Mouse (Mus musculus) heart, postnatal 0 days (tissue): ENCODE data around the gene Slc2a3. TPM values are rescaled to one million over a fixed set of nuclear protein-coding genes. Genes with fewer than 3 reads are reported as not detected.

Source experiments
- ATAC-seq: fragments of 200-750 bp; cut with Nextera tagmentation; 2 replicates; pipeline ENCODE4 v1.8.0; 2017; ENCODE audit warnings: low read depth, moderate number of reproducible peaks, moderate library complexity; ENCODE audit not compliant: insufficient read depth
- DNase-seq: peaks from one replicate; pipeline ENCODE4 v3.0.0-alpha.2; 2016; ENCODE audit warnings: low spot score
- H3K27ac ChIP-seq: fragments of 300-500 bp; sonication (generic); 2 replicates; pipeline ENCODE4 v1.5.1; 2014; ENCODE audit warnings: low read depth, mild to moderate bottlenecking
- H3K27me3 ChIP-seq: fragments of 300-500 bp; sonication (generic); 2 replicates; pipeline ENCODE4 v1.6.1; 2014; ENCODE audit warnings: low read length, mixed read lengths; ENCODE audit not compliant: control insufficient read depth, insufficient read depth
- H3K36me3 ChIP-seq: fragments of 300-500 bp; sonication (generic); replicated peaks from 2 replicates; pipeline ENCODE4 v1.6.1; 2014; ENCODE audit warnings: low read length, mixed read lengths; ENCODE audit not compliant: control insufficient read depth, insufficient read depth
- H3K4me1 ChIP-seq: fragments of 300-500 bp; sonication (generic); 2 replicates; pipeline ENCODE4 v1.6.1; 2014; ENCODE audit warnings: antibody characterized with exemption; ENCODE audit not compliant: control insufficient read depth, insufficient read depth
- H3K4me2 ChIP-seq: fragments of 300-500 bp; sonication (generic); 2 replicates; pipeline ENCODE4 v1.6.1; 2014; ENCODE audit warnings: low read depth, mild to moderate bottlenecking, low read length, moderate library complexity
- H3K4me3 ChIP-seq: fragments of 300-500 bp; sonication (generic); 2 replicates; pipeline ENCODE4 v1.5.1; 2014; ENCODE audit warnings: low read depth, low read length
- H3K9ac ChIP-seq: fragments of 300-500 bp; sonication (generic); replicated peaks from 2 replicates; pipeline ENCODE4 v1.6.1; 2014; ENCODE audit warnings: low read depth, low read length, mixed read lengths
- H3K9me3 ChIP-seq: fragments of 300-500 bp; sonication (generic); replicated peaks from 2 replicates; pipeline ENCODE4 v1.6.1; 2016; ENCODE audit warnings: low read length; ENCODE audit not compliant: control insufficient read depth
- CTCF ChIP-seq: IDR thresholded peaks from 2 replicates; pipeline ENCODE4 v1.5.1; 2016; ENCODE audit warnings: antibody characterized with exemption, control low read depth, low read depth
- EP300 ChIP-seq: IDR thresholded peaks from 2 replicates; pipeline ENCODE4 v1.6.1; 2016; ENCODE audit warnings: antibody characterized with exemption, low read depth
- WGBS: fragments of 180-500 bp; shearing (Covaris S2); extraction: QIAGEN DNeasy Blood & Tissue Kit; methylation state at CpG from one replicate; pipeline ENCODE4 v1.1.7; 2014; 5-methylcytosine and 5-hydroxymethylcytosine counted together
- polyA plus RNA-seq: library from polyadenylated mRNA; unstranded; fragments of >200 nt; fragmentation: Nextera tagmentation; extraction: Ambion mirVana; gene quantifications from 2 replicates; pipeline ENCODE4 v1.2.1, GENCODE M21; 2015
- total RNA-seq: library from RNA; depleted of rRNA; stranded (reverse); fragments of >200 nt; gene quantifications from 2 replicates; pipeline ENCODE4 v1.2.3, GENCODE M21; 2014; ENCODE audit warnings: low replicate concordance; rRNA removed

Slc2a3 gene
- total RNA-seq (21.4 and 21.6 TPM in 2 replicates), polyA plus RNA-seq (1.7 and 1.8 TPM in 2 replicates)

GRCm38 (mm10) chr6:122801301-122801800 is at the start of gene Slc2a3:
Gene Slc2a3 (minus strand): TSS chr6:122801640.
- WGBS: 1% methylated on average over 42 of the region's 46 CpGs
- peaks cover 10% of the 10 kb centered on the region; the same call in 1 of the 2 replicates for H3K4me1 ChIP-seq
- ATAC-seq (peak; percentile 59), DNase-seq (peak; percentile 31)
- no peaks in the 10 kb centered on the region for H3K9me3 ChIP-seq
- no peaks in the 10 kb centered on the region for H3K36me3 ChIP-seq
- H3K4me3 ChIP-seq: peak within 1 kb of the TSS; percentile 53
- H3K4me2 ChIP-seq: peak within 1 kb of the TSS; percentile 90
- TF ChIP-seq EP300 (no peak), CTCF (no peak)
- peak within 1 kb of the TSS; percentile 18 for H3K27ac ChIP-seq
- H3K9ac ChIP-seq: peak within 1 kb of the TSS; percentile 57
- no peaks in the 10 kb centered on the region for H3K27me3 ChIP-seq

GRCm38 (mm10) chr6:122843759-122844158 is 42.3 kb upstream of the Slc2a3 start:
- Histone ChIP-seq H3K36me3 (peaks cover 67% of the 10 kb centered on the region), H3K27me3 (no peaks in the 10 kb centered on the region), H3K9me3 (no peaks in the 10 kb centered on the region), H3K4me1 (no peaks in the 10 kb centered on the region), H3K27ac (no peak overlapping the region), H3K9ac (no peak overlapping the region), H3K4me3 (no peak overlapping the region), H3K4me2 (no peak overlapping the region)
- no peak for ATAC-seq
- WGBS: 84% methylated on average over 6 of the region's 6 CpGs
- no peak for DNase-seq
- TF ChIP-seq CTCF: no peak
- no peak for TF ChIP-seq EP300

- no peak for TF ChIP-seq CTCF
- TF ChIP-seq EP300: no peak
- Histone ChIP-seq H3K4me1 (no peaks in the 10 kb centered on the region), H3K9me3 (no peaks in the 10 kb centered on the region; the same call in 1 of the 2 replicates), H3K27ac (no peak overlapping the region), H3K9ac (no peak overlapping the region), H3K4me3 (no peak overlapping the region), H3K36me3 (peaks cover 95% of the 10 kb centered on the region), H3K27me3 (no peaks in the 10 kb centered on the region), H3K4me2 (no peak overlapping the region)
- WGBS: 89% methylated on average over 5 of the region's 5 CpGs
- DNase-seq (no peak), ATAC-seq (no peak)
Observed at GRCm38 (mm10) chr6:122837539-122837938, 36.1 kb upstream of the Slc2a3 start.

- H3K4me2 ChIP-seq: no peak overlapping the region
- no peaks in the 10 kb centered on the region for H3K4me1 ChIP-seq
- 97% methylated on average over 3 of the region's 3 CpGs for WGBS
- H3K27me3 ChIP-seq: no peaks in the 10 kb centered on the region
- no peak for ATAC-seq
- TF ChIP-seq EP300 (no peak), CTCF (0 out of 2 replicates have a peak, but pooled peaks have one; percentile 4)
- no peak overlapping the region for H3K27ac ChIP-seq
- no peaks in the 10 kb centered on the region; the same call in 1 of the 2 replicates for H3K9me3 ChIP-seq
- no peak overlapping the region for H3K9ac ChIP-seq
- H3K36me3 ChIP-seq: peaks cover 98% of the 10 kb centered on the region
- DNase-seq: no peak
- H3K4me3 ChIP-seq: no peak overlapping the region
Observed at GRCm38 (mm10) chr6:122836974-122837373, 35.5 kb upstream of the Slc2a3 start.

- peaks cover 96% of the 10 kb centered on the region for H3K36me3 ChIP-seq
- TF ChIP-seq EP300 (no peak), CTCF (peak; percentile 67)
- WGBS: 59% methylated on average over 4 of the region's 4 CpGs
Observed at GRCm38 (mm10) chr6:122834365-122834764, 32.9 kb upstream of the Slc2a3 start.

GRCm38 (mm10) chr6:122832880-122833279 is 31.4 kb upstream of the Slc2a3 start:
- H3K9me3 ChIP-seq: no peaks in the 10 kb centered on the region; the same call in 1 of the 2 replicates
- DNase-seq: no peak
- H3K4me2 ChIP-seq: no peak overlapping the region
- H3K4me1 ChIP-seq: no peaks in the 10 kb centered on the region
- no peak overlapping the region for H3K4me3 ChIP-seq
- ATAC-seq: no peak
- no peak overlapping the region for H3K27ac ChIP-seq
- H3K36me3 ChIP-seq: peaks cover 94% of the 10 kb centered on the region
- no peak for TF ChIP-seq EP300
- no peak for TF ChIP-seq CTCF
- WGBS: 82% methylated on average over 7 of the region's 7 CpGs
- no peak overlapping the region for H3K9ac ChIP-seq
- H3K27me3 ChIP-seq: no peaks in the 10 kb centered on the region

More at GRCm38 (mm10) chr6:122834365-122834764, 32.9 kb upstream of the Slc2a3 start:
- Histone ChIP-seq H3K4me2 (no peak overlapping the region), H3K27me3 (no peaks in the 10 kb centered on the region), H3K9ac (no peak overlapping the region), H3K9me3 (no peaks in the 10 kb centered on the region; the same call in 1 of the 2 replicates), H3K27ac (no peak overlapping the region), H3K4me1 (no peaks in the 10 kb centered on the region), H3K4me3 (no peak overlapping the region)
- ATAC-seq (no peak), DNase-seq (no peak)
